Mouse (Mus musculus) heart, postnatal 14 days (tissue): Measurements from ENCODE around the gene Tenm3. TPM values are rescaled to one million over a fixed set of nuclear protein-coding genes. Genes with fewer than 3 reads are reported as not detected.

ENCODE experiments used
- DNase-seq, 2 experiments: peaks; one replicate each; pipeline ENCODE4 v3.0.0; 2021 to 2022
- intact Hi-C: fragments of 180-260 bp; cut with DNase I; formaldehyde crosslinking; loops from one replicate; pipeline ENCODE4 v1.15.1; 2025
- total RNA-seq, 2 experiments: library from RNA; stranded (reverse); gene quantifications; 2 replicates each; pipeline ENCODE4 v1.2.3; 2021

Gene Tenm3
- total RNA-seq, 2 experiments from 2014 or later, result 4.3 to 5.0 TPM

- intact Hi-C loops, result no loop called here
- no peak for DNase-seq
Measured at GRCm38 (mm10) chr8:48385833-48386232, 457.9 kb downstream of the Tenm3 start.

GRCm38 (mm10) chr8:48380035-48380434, 463.7 kb downstream of the Tenm3 start:
- DNase-seq, result no peak

GRCm38 (mm10) chr8:48376774-48377173, 467.0 kb downstream of the Tenm3 start:
- intact Hi-C loops, result no loop called here

More at GRCm38 (mm10) chr8:48380035-48380434, 463.7 kb downstream of the Tenm3 start:
- intact Hi-C loops, result no loop called here

GRCm38 (mm10) chr8:48375183-48375582, 468.6 kb downstream of the Tenm3 start:
- intact Hi-C loops, result no loop called here
- DNase-seq, result no peak

More at GRCm38 (mm10) chr8:48376774-48377173, 467.0 kb downstream of the Tenm3 start:
- peak; percentile 50 to 59 for DNase-seq

GRCm38 (mm10) chr8:48373404-48373803, 470.3 kb downstream of the Tenm3 start:
- intact Hi-C loops, result no loop called here
- no peak for DNase-seq

- intact Hi-C loops, result no loop called here
- no peak for DNase-seq
Measured at GRCm38 (mm10) chr8:48367164-48367563, 476.6 kb downstream of the Tenm3 start.

GRCm38 (mm10) chr8:48356849-48357248, 486.9 kb downstream of the Tenm3 start:
- intact Hi-C loops, result no loop called here
- DNase-seq, result no peak

GRCm38 (mm10) chr8:48353458-48353857, 490.3 kb downstream of the Tenm3 start:
- no peak for DNase-seq
- intact Hi-C loops, result no loop called here

- intact Hi-C loops, result no loop called here
- DNase-seq, result no peak
Measured at GRCm38 (mm10) chr8:48348901-48349300, 494.9 kb downstream of the Tenm3 start.

GRCm38 (mm10) chr8:48348386-48348785, 495.4 kb downstream of the Tenm3 start:
- DNase-seq, result no peak
- intact Hi-C loops, result no loop called here

- intact Hi-C loops, result no loop called here
- DNase-seq, result no peak
Measured at GRCm38 (mm10) chr8:48343067-48343420, 500.7 kb downstream of the Tenm3 start.

GRCm38 (mm10) chr8:48342321-48343066, 501.3 kb downstream of the Tenm3 start:
- DNase-seq, result peak in 1 of 2 experiments; percentile 1
- intact Hi-C loops, result no loop called here

- no peak for DNase-seq
- intact Hi-C loops, result no loop called here
Measured at GRCm38 (mm10) chr8:48341692-48342091, 502.1 kb downstream of the Tenm3 start.

- intact Hi-C loops, result no loop called here
- no peak for DNase-seq
Measured at GRCm38 (mm10) chr8:48341276-48341675, 502.5 kb downstream of the Tenm3 start.

GRCm38 (mm10) chr8:48322655-48323265, 521.0 kb downstream of the Tenm3 start:
- no peak for DNase-seq
- intact Hi-C loops, result no loop called here

- intact Hi-C loops, result no loop called here
- DNase-seq, result no peak
Measured at GRCm38 (mm10) chr8:48322240-48322639, 521.5 kb downstream of the Tenm3 start.

- intact Hi-C loops, result no loop called here
- DNase-seq, result no peak
Measured at GRCm38 (mm10) chr8:48319674-48320073, 524.1 kb downstream of the Tenm3 start.

GRCm38 (mm10) chr8:48317498-48317897, 526.3 kb downstream of the Tenm3 start:
- no peak for DNase-seq
- intact Hi-C loops, result no loop called here

- intact Hi-C loops, result no loop called here
- DNase-seq, result no peak
Measured at GRCm38 (mm10) chr8:48315605-48316004, 528.1 kb downstream of the Tenm3 start.

- DNase-seq, result no peak
- intact Hi-C loops, result no loop called here
Measured at GRCm38 (mm10) chr8:48313985-48314368, 529.8 kb downstream of the Tenm3 start.

- peak; percentile 14 to 46 for DNase-seq
- intact Hi-C loops, result no loop called here
Measured at GRCm38 (mm10) chr8:48313210-48313984, 530.4 kb downstream of the Tenm3 start.
